Mouse (Mus musculus): ENCODE results near the gene Usp22. TPM values are rescaled to one million over a fixed set of nuclear protein-coding genes. Genes with fewer than 3 reads are reported as not detected.
"Not testable (repeated sequence)": the region's sequence is repeated elsewhere in the genome, so short reads cannot be mapped to it uniquely, and the experiment has no call there.

Gene Usp22
- total RNA-seq, 2 experiments from 2014 or later: 195 to 215 TPM

DNA sequence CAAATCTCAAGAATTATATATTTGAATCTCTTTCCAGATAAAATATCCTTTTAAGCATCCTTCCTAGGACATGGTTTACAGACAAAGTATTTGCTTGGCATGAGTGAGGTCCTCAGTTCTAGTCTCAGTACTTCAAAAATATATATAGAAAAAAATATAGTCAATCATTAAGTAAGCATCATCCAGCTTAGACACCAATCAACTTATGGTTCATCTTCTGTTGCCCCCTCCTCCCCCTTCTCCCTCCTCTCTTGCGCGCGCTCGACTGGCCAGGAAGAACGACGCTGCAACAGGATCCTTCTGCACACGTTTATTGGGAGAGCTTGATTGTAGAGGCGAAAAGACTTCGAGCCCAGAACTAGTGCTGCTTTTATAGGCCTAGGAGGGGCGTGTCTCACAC lies 17.3 kb upstream of the Usp22 start:
- DNase-seq (ENCODE audit: low spot score in 2 of 2): not testable (repeated sequence)

GRCm38 (mm10) chr11:61190776-61191175 lies 15.9 kb upstream of the Usp22 start:
- DNase-seq (ENCODE audit: low spot score in 2 of 2): no peak

- no peak for DNase-seq (ENCODE audit: low spot score in 2 of 2)
Measured at GRCm38 (mm10) chr11:61183820-61184219, 9.0 kb upstream of the Usp22 start.

DNA sequence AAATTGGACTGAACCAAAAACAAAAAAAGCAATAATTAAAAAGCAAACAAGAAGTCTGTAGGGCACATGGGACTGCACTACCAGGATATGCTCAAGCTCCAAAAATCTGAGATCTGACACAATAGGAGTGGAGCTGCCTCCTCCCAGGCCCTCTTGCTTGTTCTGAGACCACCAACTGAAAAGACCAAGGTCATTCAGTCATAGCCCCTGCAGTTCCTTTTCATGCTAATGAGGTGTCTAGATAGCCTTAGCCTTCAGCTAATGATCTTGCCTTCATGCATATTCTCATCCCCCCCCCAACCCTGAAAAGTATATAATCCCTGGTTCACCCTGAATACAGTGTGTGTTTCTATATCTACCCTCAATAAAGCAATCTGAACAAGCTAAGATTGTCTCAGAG lies 6.8 kb upstream of the Usp22 start:
- no peak for DNase-seq (ENCODE audit: low spot score in 2 of 2)

- DNase-seq (ENCODE audit: low spot score in 2 of 2): no peak
Measured at GRCm38 (mm10) chr11:61180361-61180760, 5.5 kb upstream of the Usp22 start.

DNA sequence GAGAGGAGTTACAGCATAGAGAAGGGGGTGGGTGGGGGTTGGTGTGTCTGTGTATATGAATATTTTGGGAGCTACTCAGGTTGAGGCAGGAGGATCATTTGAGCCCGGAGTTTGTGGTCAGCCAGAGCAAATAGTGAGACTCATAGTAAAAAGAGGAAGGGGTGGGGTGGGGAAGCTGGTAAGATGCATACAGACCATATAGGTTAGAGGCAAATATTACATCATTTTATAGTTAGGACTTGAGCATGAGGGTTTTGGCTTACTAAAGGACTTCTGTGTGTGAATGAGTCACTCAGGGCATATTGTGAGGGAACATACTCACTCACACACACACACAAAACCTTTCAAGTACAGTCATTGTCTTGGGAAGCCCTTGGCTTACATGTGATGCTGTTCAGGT lies 1.5 kb upstream of the Usp22 start:
- no peak for DNase-seq (ENCODE audit: low spot score in 2 of 2)

DNA sequence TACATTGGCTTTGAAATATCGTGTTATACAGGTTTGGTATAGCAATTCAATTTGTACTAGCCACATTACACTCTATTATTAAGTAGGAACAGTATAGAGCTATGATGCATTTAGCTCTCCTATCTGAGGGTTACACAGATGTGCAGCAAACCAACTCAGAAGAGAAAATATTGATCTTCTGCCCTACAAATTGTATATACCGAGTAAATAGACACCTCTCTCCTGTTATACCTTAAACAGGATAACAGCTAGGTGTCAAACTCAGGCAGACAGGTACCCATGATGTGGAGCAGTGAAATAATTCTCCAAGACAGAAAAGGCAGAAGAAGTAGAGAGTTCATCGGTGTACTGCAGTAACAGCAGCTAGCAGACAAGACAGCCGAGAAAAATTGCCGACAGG lies 923 bp upstream of the Usp22 start:
- no peak for DNase-seq (ENCODE audit: low spot score in 2 of 2)

DNA sequence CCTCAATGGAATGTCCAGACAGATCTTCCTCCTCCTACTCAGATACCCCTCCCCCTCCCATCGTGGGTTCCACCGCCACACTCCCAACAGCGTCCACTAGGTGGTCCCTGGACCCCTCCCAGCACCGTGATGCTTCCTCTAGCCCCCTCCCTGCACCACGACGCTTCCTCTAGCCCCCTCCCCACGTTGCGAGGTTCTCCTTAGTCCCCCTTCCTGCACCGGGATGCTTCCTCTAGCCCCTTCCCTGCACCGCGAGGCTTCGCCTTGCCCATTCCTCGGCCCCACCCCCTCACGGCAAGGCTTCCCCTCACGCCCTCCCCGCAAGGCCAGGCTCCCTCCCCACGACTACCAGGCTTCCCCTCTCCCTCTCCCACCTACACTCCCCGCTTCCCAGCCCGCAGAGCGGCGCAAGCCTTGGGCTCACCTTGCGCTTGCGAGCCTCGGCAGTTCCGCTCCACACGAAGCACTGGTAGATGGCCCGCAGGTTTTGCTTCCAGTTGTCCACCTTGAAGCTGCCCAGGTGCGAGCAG lies 499 bp downstream of the Usp22 start:
- DNase-seq (ENCODE audit: low spot score in 2 of 2): peak; percentile 27 to 42

DNA sequence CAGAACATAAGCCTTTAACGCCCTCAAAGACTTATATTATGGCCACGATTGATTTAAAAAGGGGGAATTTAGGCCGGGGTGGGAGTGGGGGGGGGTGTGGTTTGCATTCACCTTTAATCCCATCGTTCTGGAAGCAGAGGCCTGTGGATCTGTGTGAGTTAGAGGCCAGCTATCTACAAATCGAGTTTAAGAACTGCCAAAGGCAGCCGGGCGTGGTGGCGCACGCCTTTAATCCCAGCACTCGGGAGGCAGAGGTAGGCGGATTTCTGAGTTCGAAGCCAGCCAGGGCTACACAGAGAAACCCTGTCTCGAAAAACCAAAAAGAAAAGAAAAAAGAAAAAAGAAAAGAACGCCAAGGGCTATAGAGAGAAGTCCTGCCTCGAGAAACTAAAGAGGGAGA lies 1.4 kb downstream of the Usp22 start:
- DNase-seq (ENCODE audit: low spot score in 2 of 2): not testable (repeated sequence)

GRCm38 (mm10) chr11:61170184-61170583 lies 4.7 kb downstream of the Usp22 start:
- DNase-seq (ENCODE audit: low spot score in 2 of 2): peak in 1 of 2 experiments; percentile 33

GRCm38 (mm10) chr11:61164881-61165280 lies 10.0 kb downstream of the Usp22 start:
- DNase-seq (ENCODE audit: low spot score in 2 of 2): no peak

DNA sequence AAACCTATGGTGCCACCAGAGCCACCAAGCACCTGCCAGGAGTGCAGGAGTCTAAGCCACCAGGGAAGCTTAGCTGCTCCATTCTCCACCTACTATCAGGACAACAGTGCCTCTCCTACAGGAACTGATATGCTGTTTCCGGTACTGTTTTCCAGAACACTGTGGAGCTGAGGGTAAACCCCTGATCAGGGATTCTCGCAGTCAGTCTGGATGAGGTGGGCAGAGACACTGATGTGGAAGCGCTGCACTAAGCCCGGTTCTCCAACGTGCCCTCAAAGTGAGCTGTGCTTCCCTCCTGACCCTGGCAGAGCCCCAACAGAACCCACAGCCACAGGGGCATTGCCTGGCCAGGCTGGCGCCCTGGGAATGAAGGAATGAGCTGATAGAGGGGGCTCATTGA lies 10.5 kb downstream of the Usp22 start:
- DNase-seq (ENCODE audit: low spot score in 2 of 2): no peak

- no peak for DNase-seq (ENCODE audit: low spot score in 2 of 2)
Measured at GRCm38 (mm10) chr11:61163341-61163740, 11.5 kb downstream of the Usp22 start.

GRCm38 (mm10) chr11:61162776-61163175 lies 12.1 kb downstream of the Usp22 start:
- DNase-seq (ENCODE audit: low spot score in 2 of 2): no peak

GRCm38 (mm10) chr11:61161121-61161520 lies 13.7 kb downstream of the Usp22 start:
- no peak for DNase-seq (ENCODE audit: low spot score in 2 of 2)

GRCm38 (mm10) chr11:61159796-61160732 lies 14.8 kb downstream of the Usp22 start:
- DNase-seq (ENCODE audit: low spot score in 2 of 2): no peak

GRCm38 (mm10) chr11:61158141-61158540 lies 16.7 kb downstream of the Usp22 start:
- no peak for DNase-seq (ENCODE audit: low spot score in 2 of 2)

- DNase-seq (ENCODE audit: low spot score in 2 of 2): peak; percentile 26 to 44
Measured at GRCm38 (mm10) chr11:61155727-61156126, 19.1 kb downstream of the Usp22 start.

DNA sequence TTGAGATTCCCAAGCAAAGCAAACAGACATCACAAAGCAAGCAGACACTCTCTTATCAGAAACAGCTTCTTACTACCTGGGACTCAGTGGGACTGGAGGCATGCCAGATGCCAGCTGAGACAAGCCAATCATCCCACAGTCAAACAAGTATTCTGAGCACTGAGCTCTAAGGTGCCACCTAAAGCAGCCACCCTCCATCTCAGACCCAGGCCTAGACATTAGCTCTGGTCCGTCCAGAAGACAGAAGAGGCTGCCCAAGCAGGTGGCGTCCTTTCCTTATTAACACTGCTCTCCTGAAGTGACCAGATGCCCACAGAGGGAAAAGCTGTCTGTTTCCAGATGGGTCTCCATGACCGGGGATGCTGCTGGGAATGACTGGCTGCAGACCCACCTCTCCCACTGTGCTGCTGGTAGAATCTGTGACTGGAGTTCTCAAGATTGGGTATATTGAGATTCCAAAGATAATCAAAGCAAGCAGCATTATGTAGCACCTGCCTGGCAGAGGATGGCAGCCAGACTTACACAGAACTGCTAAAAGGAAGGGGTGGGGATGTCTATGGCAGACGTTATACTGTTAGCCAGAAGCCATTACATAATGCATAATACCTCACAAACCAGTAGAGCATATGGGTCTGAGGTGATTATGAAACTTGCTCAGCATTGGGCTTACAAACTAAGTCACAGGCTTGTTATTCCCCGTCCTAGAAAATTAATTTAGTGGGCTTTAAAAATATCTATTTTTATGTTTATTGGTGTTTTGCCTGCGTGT lies 24.4 kb downstream of the Usp22 start:
- no peak for DNase-seq (ENCODE audit: low spot score in 2 of 2)

DNA sequence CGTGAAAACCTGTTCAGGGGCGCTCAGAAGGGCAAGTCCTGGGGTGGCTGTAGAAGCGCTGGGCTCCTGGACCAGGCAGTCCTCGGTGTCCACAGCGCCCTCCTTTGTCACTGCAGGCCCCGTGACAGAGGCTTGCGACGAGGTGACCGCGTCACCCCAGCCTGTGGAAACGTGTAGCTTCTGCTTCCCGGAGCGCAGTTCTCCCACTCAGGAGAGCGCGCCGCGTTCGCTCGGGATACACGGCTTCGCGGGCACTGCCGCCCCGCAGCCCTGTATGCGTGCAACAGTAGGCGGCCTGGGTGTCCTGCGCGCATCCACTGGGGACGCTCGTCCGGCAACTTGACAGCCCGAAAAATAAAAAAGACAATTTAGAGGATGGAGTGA lies 27.6 kb downstream of the Usp22 start:
- peak; percentile 44 to 53 for DNase-seq (ENCODE audit: low spot score in 2 of 2)

GRCm38 (mm10) chr11:61146645-61147299 lies 28.1 kb downstream of the Usp22 start:
- no peak for DNase-seq (ENCODE audit: low spot score in 2 of 2)

Data from left cerebral cortex, adult 18-20 months (tissue).